Mouse (Mus musculus): ENCODE results near the gene Bpifb2. TPM values are rescaled to one million over a fixed set of nuclear protein-coding genes. Genes with fewer than 3 reads are reported as not detected.
"Not testable (repeated sequence)": the region's sequence is repeated elsewhere in the genome, so short reads cannot be mapped to it uniquely, and the experiment has no call there.

Bpifb2 gene
- not detected for total RNA-seq (2021)
- long read RNA-seq, experiment 1 = 0 reads
- long read RNA-seq, experiment 2 = 0 reads

GRCm38 (mm10) chr2:153874745-153875144 is at the start of gene Bpifb2:
Bpifb2 (plus strand) TSS chr2:153875045.
- intact Hi-C loops (cut with DNase I) = no loop called here
- no peak for DNase-seq (ENCODE audit: low spot score in 2 of 2)

DNA sequence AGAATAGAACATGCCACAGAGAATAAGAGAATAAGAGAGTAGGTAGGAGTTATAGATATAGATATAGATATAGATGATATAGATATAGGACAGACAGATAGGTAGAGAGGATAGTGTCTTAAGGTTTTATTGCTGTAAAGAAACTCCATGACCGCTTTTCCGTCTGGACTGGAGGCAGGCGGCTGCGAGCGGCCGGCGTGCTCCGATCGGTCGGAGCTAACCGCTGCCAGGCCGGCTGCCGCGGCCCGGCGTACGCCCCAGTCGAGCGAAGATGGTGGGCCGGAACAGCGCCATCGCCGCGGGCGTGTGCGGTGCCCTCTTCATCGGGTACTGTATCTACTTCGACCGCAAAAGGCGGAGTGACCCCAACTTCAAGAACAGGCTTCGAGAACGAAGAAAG is 48.9 kb upstream of the Bpifb2 start:
- intact Hi-C loops (cut with DNase I); DNase-seq (ENCODE audit: low spot score in 2 of 2): not testable (repeated sequence)

DNA sequence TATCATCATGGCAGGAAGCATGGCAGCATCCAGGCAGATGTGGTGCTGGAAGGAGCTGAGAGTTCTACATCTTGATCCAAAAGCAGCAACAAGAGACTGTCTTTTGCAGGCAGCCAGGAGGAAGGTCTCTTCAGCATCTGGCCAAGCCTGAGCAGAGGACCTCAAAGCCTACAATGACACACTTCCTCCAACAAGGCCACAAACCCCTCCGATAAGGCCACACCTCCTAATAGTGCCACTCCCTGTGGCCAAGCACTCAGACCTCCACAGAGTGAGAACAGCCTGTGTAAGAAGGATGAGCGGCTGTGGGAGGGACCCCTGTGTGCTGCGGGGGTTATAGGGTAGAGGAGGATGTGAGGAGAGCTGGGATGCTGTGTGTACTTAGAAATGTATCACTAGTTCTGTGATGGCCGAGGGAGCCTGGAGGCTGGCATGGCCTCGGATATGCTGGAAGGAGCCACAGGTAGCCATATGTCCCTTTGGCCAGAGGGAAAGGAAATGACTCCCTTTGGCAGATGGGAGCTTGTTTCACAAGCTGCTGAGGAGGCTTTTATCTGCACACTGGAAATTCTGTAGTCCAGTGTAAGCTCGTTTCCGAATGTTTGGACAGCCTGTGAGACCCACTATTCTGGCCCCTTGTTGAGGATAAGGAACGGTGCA is 47.5 kb upstream of the Bpifb2 start:
- DNase-seq (ENCODE audit: low spot score in 2 of 2) = no peak
- intact Hi-C loops (cut with DNase I) = no loop called here

DNA sequence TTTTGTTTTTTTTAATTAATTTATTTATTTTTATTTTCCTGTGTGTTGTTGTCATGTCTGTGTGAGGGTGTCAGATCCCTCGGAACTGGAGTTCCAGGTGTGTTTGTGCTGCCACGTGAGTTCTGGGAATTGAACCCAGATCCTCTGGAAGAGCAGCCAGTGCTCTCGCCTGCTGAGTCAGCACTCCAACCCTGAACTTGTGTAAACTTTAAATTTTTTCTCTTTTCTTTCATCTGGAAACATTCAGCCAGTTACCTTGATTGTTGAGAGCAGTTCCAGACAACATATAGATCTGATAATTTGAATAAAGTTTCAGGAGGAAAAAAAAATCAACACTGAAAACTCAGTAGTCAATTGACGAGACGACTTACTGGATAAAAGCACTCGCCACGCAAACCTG is 46.1 kb upstream of the Bpifb2 start:
- DNase-seq (ENCODE audit: low spot score in 2 of 2) = no peak
- intact Hi-C loops (cut with DNase I) = no loop called here

DNA sequence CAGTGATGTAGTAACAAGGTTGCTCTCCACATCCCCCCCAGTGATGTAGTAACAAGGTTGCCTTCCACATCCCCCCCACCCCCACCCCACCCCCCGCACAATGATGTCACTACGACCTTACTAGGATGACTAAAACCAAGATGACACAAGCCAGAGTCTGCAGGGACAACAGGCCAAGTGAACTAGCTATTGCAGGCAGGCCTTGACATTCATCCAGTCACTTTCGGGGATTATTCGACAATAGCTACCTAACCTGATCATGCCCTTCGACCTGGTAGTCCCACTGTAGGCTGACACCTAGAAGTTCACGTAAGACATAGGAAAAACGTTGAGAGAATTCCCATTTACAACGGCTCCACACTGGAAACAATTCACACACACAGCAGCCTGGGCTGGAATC is 41.6 kb upstream of the Bpifb2 start:
- intact Hi-C loops (cut with DNase I) = no loop called here
- no peak for DNase-seq (ENCODE audit: low spot score in 2 of 2)

DNA sequence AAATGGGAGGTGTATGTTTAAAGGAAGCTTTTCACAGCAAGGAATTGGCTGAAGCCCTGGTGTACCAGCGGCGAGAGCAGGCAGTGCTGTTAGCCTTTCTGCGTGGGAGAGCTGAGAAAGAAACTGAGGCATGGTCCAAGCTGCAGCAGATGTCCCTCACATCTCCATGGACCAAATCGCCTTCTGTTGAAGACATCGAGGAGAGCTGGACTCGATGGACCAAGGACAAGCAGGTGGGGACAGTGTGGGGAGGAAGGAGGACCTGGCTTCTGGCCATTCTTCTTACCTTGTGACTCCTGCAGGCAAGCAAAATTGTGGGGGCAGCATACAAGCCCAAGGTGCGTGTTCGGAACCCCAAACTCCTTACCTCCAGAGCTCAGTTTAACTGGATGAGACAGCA is 32.0 kb upstream of the Bpifb2 start:
- DNase-seq (ENCODE audit: low spot score in 2 of 2) = no peak
- intact Hi-C loops (cut with DNase I) = no loop called here

DNA sequence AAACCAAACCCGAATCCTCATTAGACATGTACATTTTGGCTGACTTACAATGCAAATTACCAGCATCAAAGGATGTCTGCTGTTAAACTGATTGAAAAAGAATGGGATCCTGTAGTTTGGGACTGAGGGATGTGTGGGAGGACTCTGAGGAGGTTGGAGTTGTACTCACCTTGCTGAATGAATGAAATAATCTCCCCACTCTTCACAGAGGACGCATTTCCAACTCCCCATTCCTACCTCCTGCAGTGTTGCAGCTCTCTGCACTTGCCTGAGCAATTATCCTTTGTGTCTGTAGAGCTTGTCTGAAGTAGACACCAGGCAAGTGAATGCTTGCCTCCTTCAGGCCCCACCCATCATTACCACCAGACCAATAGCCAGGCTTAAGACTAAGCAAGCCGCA is 26.5 kb upstream of the Bpifb2 start:
- DNase-seq (ENCODE audit: low spot score in 2 of 2) = no peak

DNA sequence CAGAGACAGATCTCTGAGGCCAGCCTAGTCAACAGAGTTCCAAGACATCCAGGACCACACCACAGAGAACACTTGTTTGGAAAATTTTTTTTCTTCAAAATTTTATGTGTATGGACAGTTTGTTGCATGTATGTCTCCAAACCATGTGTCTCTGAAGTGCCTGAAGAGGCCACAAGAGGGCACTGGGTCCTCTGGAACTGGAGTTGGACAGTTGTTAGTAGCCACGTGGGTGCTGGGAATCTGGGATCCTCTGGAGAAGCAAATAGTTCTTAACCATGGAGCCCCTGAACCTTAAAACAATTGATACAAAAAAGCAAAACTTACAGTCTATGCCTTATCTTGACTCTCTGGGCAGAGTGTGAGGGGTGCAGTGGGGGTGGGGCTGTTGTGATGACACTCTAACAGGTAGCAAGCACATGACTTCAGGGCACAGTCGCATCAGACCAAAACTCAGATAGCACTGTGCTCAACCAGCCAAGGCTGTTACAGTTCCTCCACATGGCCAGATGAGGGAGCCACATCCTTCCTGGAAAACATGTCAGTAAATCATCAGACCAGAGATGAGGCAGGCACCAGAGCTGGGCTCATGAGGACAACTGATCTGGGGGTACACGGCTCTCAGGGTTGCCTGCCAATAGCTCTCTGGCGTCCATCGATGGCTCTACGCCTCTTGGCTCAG is 24.4 kb upstream of the Bpifb2 start:
- intact Hi-C loops (cut with DNase I) = loop anchor here (1.0 kb wide), 1 partner anchor 182 kb away; no protein-coding TSS in a partner anchor
- DNase-seq (ENCODE audit: low spot score in 2 of 2) = peak in 1 of 2 experiments; percentile 7

More for the DNA sequence above, 26.5 kb upstream of the Bpifb2 start:
- intact Hi-C loops (cut with DNase I) = no loop called here

DNA sequence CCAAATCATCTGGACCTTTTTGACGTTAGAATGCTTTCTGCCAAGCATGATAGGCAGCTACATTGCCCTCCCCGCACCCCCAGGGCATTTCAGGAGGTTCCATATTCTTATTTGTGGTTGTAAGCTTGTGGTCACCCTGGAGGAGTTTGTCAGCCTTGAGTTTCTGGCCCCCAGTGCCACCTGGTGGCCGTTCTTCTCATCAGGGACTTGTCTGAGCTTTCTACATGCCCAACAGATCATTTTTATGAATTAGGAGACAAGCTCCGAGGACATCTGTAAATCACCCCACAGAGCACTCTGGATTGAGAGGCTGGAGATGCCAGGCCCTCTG is 23.9 kb upstream of the Bpifb2 start:
- intact Hi-C loops (cut with DNase I) = loop anchor here (1.0 kb wide), 1 partner anchor 183 kb away; no protein-coding TSS in a partner anchor

DNA sequence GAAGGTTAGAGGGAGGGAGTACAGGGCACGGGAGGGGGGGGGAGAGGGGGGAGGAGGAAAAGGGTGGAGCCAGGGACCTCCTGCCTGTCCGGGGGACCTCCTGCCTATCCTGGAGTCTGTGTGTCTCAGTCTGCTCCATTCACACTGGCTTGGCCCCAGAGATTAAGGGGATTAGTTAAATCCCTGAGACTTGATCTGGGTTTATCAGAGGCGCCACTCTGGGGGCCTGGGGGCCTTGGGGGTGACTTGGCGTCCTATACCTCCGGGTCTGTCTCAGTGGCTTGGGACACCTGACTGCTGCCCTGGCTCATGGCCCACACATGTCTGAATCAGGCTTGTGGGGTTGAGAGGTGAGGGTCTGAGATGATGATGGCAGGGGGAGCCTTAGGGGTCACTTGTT is 21.3 kb upstream of the Bpifb2 start:
- DNase-seq (ENCODE audit: low spot score in 2 of 2) = no peak

More for the DNA sequence above, 23.9 kb upstream of the Bpifb2 start:
- DNase-seq (ENCODE audit: low spot score in 2 of 2) = peak; percentile 54 to 67

GRCm38 (mm10) chr2:153859581-153859980 is 15.3 kb upstream of the Bpifb2 start:
- no peak for DNase-seq (ENCODE audit: low spot score in 2 of 2)
- intact Hi-C loops (cut with DNase I) = no loop called here

More for the DNA sequence above, 21.3 kb upstream of the Bpifb2 start:
- intact Hi-C loops (cut with DNase I) = no loop called here

- no peak for DNase-seq (ENCODE audit: low spot score in 2 of 2)
- intact Hi-C loops (cut with DNase I) = no loop called here
Measured at GRCm38 (mm10) chr2:153860315-153860714, 14.5 kb upstream of the Bpifb2 start.

GRCm38 (mm10) chr2:153860715-153861114 is 14.1 kb upstream of the Bpifb2 start:
- intact Hi-C loops (cut with DNase I) = no loop called here
- no peak for DNase-seq (ENCODE audit: low spot score in 2 of 2)

DNA sequence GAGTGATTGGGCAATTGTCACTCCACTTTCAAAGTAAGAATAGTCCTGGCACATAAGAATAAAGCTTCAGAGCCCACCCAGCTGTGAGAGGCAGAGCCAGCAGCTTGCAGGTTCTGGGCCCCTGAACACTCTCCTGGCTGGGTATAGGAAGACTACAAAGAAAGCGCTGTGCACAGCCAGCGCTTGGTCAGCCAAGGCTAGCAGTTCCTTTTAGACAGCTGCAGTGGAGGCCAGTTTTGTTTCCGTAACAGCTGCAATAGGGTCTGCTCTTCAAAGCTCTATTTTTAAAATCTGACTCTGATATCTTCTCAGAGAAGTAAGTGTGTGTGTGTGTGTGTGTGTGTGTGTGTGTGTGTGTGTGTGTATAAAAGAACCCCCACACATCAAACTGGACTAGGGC is 12.9 kb upstream of the Bpifb2 start:
- intact Hi-C loops (cut with DNase I) = no loop called here
- no peak for DNase-seq (ENCODE audit: low spot score in 2 of 2)

- intact Hi-C loops (cut with DNase I) = no loop called here
- no peak for DNase-seq (ENCODE audit: low spot score in 2 of 2)
Measured at GRCm38 (mm10) chr2:153870984-153871383, 3.9 kb upstream of the Bpifb2 start, which contains the start of gene Sun5. Sun5 (minus strand) TSS chr2:153871084.

DNA sequence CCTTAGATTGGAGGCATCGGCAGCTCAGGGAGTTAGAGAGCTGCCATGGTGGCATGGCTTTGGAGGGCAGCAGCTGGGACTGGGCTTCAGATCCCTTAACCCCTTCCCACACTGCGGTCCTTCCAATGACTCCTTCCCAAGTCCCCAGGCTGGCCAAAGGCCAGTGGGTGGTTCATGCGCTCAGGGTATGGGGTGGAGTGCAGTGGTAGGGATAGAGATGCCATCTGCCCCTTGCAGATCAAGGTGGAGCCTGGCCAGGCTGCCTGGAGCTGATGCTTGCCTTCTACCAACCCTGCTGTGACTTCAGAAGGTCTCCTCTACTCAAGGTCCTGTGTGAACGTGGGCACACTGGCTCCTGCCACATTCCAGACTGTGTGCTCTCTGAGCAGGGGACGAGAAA is 24.3 kb downstream of the Bpifb2 start:
- DNase-seq (ENCODE audit: low spot score in 2 of 2) = no peak
- intact Hi-C loops (cut with DNase I) = no loop called here

DNA sequence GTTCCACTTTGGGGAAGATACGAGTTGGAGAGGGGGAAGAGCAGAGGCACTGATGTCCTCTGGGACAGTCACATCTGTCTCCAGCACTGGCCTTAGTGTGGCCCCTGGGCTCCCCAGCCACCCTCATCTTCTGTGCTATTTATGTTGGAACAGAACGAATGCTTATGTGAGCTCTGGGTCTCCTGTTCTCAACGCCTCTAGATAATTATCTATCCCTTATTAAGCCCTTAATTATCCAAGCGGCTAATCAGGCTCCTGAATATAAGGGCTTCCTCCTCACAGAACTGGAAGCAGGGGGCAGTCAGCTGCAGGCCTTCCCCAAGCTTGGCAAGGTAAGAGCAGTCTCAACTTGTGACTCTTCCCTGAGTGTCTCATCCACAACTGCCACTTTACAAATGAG is 25.2 kb downstream of the Bpifb2 start, which contains the start of gene Bpifb6:
Gene Bpifb6, plus strand, starts transcription at position 301 of the 400 bp plus-strand sequence.
- DNase-seq (ENCODE audit: low spot score in 2 of 2) = no peak
- intact Hi-C loops (cut with DNase I) = no loop called here

GRCm38 (mm10) chr2:153902726-153903125 is 27.9 kb downstream of the Bpifb2 start:
- no peak for DNase-seq (ENCODE audit: low spot score in 2 of 2)
- intact Hi-C loops (cut with DNase I) = no loop called here

- DNase-seq (ENCODE audit: low spot score in 2 of 2) = no peak
- intact Hi-C loops (cut with DNase I) = no loop called here
Measured at GRCm38 (mm10) chr2:153906626-153907025, 31.8 kb downstream of the Bpifb2 start.

- DNase-seq (ENCODE audit: low spot score in 2 of 2) = peak; percentile 12 to 39
- intact Hi-C loops (cut with DNase I) = no loop called here
Measured at GRCm38 (mm10) chr2:153914151-153914550, 39.3 kb downstream of the Bpifb2 start.

DNA sequence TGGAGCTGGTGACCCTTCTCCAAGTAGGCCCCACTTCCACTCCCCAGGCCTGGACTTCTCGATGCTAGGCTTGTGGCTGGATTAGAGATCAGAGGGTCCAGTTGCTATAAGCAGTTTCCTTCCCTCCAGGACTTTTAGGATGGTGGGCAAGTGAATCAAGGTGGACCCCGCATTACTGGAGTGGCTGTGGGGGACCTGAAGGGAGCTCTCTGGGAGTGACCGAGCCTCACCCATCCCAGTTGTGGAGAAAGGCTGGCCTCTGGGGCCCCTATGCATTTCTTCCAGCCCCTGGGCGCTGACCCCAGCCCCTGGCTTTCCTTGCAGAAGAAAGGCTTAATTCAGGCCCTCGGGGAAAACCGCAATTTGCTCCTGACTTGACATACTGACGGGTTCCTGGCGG is 43.1 kb downstream of the Bpifb2 start, which contains the start of gene Bpifb3:
Gene Bpifb3, plus strand, starts transcription at position 301 of the 400 bp plus-strand sequence.
- no peak for DNase-seq (ENCODE audit: low spot score in 2 of 2)

More for the DNA sequence above, 43.1 kb downstream of the Bpifb2 start, which contains the start of gene Bpifb3:
- intact Hi-C loops (cut with DNase I) = no loop called here

Data from left cerebral cortex, postnatal 14 days (tissue).